Mouse (Mus musculus): ENCODE data around the gene Tmem255a. TPM values are rescaled to one million over a fixed set of nuclear protein-coding genes. Genes with fewer than 3 reads are reported as not detected.

The Tmem255a gene
- polyA plus RNA-seq (2014; fragmentation: Nextera tagmentation; extraction: Ambion mirVana), result 27.0 and 34.1 TPM in 2 replicates

DNA sequence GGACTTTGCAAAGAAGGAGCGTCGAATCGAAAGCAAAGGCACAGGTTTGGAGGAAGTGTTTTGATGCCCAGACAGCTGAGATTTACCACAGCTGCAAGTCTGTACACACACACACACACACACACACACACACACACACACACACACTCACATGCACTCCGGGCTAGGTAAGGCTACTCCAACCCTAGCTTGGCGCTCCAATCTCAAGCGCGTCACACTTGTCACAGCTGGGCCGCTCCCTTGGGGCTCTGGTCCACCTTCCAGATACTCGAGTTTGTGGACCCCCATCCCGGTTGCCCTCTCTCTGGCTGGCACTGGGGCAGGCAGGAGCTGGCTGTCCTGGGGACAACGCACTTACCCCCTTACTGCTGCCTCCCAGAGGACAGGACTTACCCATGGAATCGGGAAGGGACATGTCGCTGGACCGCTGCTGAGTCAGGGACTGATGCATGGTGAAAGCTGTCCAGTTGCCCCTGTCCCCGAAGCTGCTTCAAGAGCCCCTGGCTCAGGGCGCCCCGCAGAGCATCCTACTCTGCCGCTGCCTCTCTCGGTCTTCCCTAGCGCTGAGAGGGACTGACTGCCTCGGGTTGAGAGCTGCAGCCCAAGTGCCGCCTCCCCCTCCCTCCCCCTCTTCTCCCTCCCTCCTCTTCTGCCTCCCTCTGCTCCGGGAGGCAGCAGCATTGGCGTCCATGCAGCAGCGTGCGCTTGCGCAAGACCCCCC is at the start of gene Tmem255a:
Gene Tmem255a, minus strand, starts transcription at position 589 of the 721 bp plus-strand sequence.
- Histone ChIP-seq H3K9me3 (ENCODE audit: control insufficient read depth, low read length) (no peaks in the 10 kb centered on the region), H3K36me3 (ENCODE audit: control insufficient read depth, insufficient read depth, low read length) (no peaks in the 10 kb centered on the region), H3K27me3 (ENCODE audit: control insufficient read depth, insufficient read depth, low read length) (no peaks in the 10 kb centered on the region), H3K4me1 (ENCODE audit: control insufficient read depth in 2 of 2, insufficient read depth in 2 of 2, low read length in 2 of 2) (no peaks in the 10 kb centered on the region; a peak in 1 of 4 replicates), H3K4me2 (ENCODE audit: low read length) (peak within 1 kb of the TSS; percentile 78), H3K9ac (ENCODE audit: low read length) (peak within 1 kb of the TSS; percentile 17; the same call in 1 of the 2 replicates), H3K27ac (replicated peaks in 1 of 2; ENCODE audit: control insufficient read depth in 1 of 2, insufficient read depth in 1 of 2, low read depth in 2 of 2, low read length in 2 of 2) (no peak within 1 kb of the TSS), H3K4me3 (ENCODE audit: control insufficient read depth in 1 of 2, insufficient read depth in 1 of 2, low read depth in 1 of 2, low read length in 2 of 2) (peak within 1 kb of the TSS; percentile 44 to 50)
- ATAC-seq (ENCODE audit: insufficient number of reproducible peaks, insufficient read depth, low FRiP score, low read depth), result no peak
- 20% methylated on average over 18 of the region's 27 CpGs for WGBS

DNA sequence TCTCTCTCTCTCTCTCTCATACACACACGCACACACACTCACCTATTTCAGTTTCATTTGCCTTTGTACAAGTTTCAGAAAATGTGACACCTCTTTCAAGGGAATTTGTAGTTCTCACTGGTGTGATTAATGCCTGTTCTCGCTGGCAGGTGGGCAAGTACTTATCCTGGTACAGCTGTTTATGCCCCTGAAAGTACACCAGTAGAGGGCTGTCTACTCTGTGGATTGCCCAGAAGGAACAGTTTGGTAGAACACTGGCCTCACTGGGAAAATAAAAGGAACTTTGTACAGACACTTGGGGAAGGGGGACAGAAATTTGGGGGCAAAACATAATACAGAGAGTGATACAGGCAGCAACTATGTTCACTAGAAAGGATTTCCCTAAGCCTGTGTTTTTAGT is 7.4 kb upstream of the Tmem255a start:
- no peak for ATAC-seq (ENCODE audit: insufficient number of reproducible peaks, insufficient read depth, low FRiP score, low read depth)
- Histone ChIP-seq H3K36me3 (ENCODE audit: control insufficient read depth, insufficient read depth, low read length) (no peaks in the 10 kb centered on the region), H3K27me3 (ENCODE audit: control insufficient read depth, insufficient read depth, low read length) (no peaks in the 10 kb centered on the region), H3K27ac (replicated peaks in 1 of 2; ENCODE audit: control insufficient read depth in 1 of 2, insufficient read depth in 1 of 2, low read depth in 2 of 2, low read length in 2 of 2) (no peak overlapping the region), H3K4me3 (ENCODE audit: control insufficient read depth in 1 of 2, insufficient read depth in 1 of 2, low read depth in 1 of 2, low read length in 2 of 2) (no peak overlapping the region), H3K4me2 (ENCODE audit: low read length) (no peak overlapping the region), H3K9me3 (ENCODE audit: control insufficient read depth, low read length) (no peaks in the 10 kb centered on the region), H3K9ac (ENCODE audit: low read length) (no peak overlapping the region), H3K4me1 (ENCODE audit: control insufficient read depth in 2 of 2, insufficient read depth in 2 of 2, low read length in 2 of 2) (no peaks in the 10 kb centered on the region)
- WGBS, result 23% methylated on average over 2 of the region's 2 CpGs

- H3K36me3 ChIP-seq (ENCODE audit: control insufficient read depth, insufficient read depth, low read length), result no peaks in the 10 kb centered on the region
- no peaks in the 10 kb centered on the region; a peak in 1 of 4 replicates for H3K4me1 ChIP-seq (ENCODE audit: control insufficient read depth in 2 of 2, insufficient read depth in 2 of 2, low read length in 2 of 2)
- no peaks in the 10 kb centered on the region for H3K27me3 ChIP-seq (ENCODE audit: control insufficient read depth, insufficient read depth, low read length)
- H3K4me3 ChIP-seq (ENCODE audit: control insufficient read depth in 1 of 2, insufficient read depth in 1 of 2, low read depth in 1 of 2, low read length in 2 of 2), result peak overlapping the region; percentile 44 to 50
- peak overlapping the region; percentile 78 for H3K4me2 ChIP-seq (ENCODE audit: low read length)
- no peak for ATAC-seq (ENCODE audit: insufficient number of reproducible peaks, insufficient read depth, low FRiP score, low read depth)
- WGBS, result 28% methylated on average over 18 of the region's 18 CpGs
- peak overlapping the region; percentile 59 for H3K9ac ChIP-seq (ENCODE audit: low read length)
- H3K27ac ChIP-seq (replicated peaks in 1 of 2; ENCODE audit: control insufficient read depth in 1 of 2, insufficient read depth in 1 of 2, low read depth in 2 of 2, low read length in 2 of 2), result no peak overlapping the region
- no peaks in the 10 kb centered on the region for H3K9me3 ChIP-seq (ENCODE audit: control insufficient read depth, low read length)
These were observed 1.8 kb downstream of the Tmem255a start for GRCm38 (mm10) chrX:38250352-38250950.

DNA sequence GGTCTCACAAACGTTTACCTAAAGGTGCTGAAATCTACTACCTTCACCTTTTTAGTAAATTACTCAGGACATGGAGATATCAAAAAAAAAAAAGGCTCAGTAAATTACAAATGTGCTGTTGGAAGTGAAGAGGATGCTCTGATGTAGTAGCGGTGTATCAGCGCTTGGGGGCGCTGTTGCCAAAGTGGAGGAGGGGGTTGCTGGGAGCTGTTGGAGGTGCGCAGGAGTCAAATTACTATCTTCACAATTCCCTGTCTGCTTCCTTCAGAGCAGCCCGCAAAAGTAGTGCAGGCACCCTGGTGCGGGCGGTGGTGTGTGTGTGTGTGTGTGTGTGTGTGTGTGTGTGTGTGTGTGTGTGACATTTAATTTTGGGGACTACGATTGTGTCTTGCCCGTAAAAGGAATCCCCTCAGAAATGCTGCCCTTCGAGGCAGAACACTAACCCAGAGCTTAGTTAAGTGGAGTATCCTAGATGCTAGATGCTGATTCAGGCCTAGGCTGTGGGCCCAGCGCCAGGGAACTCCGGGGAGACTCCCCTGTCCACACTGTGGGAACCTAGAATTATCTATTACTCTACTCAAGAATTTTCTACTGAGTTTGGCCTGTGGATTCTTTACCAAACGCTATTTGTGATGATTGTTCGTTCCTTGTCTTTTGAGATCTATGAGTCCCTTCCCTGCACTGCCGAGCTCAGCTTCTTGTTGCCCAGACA is 2.4 kb downstream of the Tmem255a start:
- H3K36me3 ChIP-seq (ENCODE audit: control insufficient read depth, insufficient read depth, low read length), result no peaks in the 10 kb centered on the region
- no peaks in the 10 kb centered on the region; a peak in 1 of 4 replicates for H3K4me1 ChIP-seq (ENCODE audit: control insufficient read depth in 2 of 2, insufficient read depth in 2 of 2, low read length in 2 of 2)
- no peak for ATAC-seq (ENCODE audit: insufficient number of reproducible peaks, insufficient read depth, low FRiP score, low read depth)
- H3K9ac ChIP-seq (ENCODE audit: low read length), result no peak overlapping the region
- H3K4me2 ChIP-seq (ENCODE audit: low read length), result peak overlapping the region; percentile 78
- no peaks in the 10 kb centered on the region for H3K27me3 ChIP-seq (ENCODE audit: control insufficient read depth, insufficient read depth, low read length)
- H3K27ac ChIP-seq (replicated peaks in 1 of 2; ENCODE audit: control insufficient read depth in 1 of 2, insufficient read depth in 1 of 2, low read depth in 2 of 2, low read length in 2 of 2), result no peak overlapping the region
- no peaks in the 10 kb centered on the region for H3K9me3 ChIP-seq (ENCODE audit: control insufficient read depth, low read length)
- WGBS, result 18% methylated on average over 16 of the region's 16 CpGs
- H3K4me3 ChIP-seq (ENCODE audit: control insufficient read depth in 1 of 2, insufficient read depth in 1 of 2, low read depth in 1 of 2, low read length in 2 of 2), result peak overlapping the region in 1 of 2 experiments; percentile 44; a peak in 3 of 4 replicates

- no peaks in the 10 kb centered on the region for H3K36me3 ChIP-seq (ENCODE audit: control insufficient read depth, insufficient read depth, low read length)
These were observed 4.6 kb downstream of the Tmem255a start for GRCm38 (mm10) chrX:38247601-38248000.

DNA sequence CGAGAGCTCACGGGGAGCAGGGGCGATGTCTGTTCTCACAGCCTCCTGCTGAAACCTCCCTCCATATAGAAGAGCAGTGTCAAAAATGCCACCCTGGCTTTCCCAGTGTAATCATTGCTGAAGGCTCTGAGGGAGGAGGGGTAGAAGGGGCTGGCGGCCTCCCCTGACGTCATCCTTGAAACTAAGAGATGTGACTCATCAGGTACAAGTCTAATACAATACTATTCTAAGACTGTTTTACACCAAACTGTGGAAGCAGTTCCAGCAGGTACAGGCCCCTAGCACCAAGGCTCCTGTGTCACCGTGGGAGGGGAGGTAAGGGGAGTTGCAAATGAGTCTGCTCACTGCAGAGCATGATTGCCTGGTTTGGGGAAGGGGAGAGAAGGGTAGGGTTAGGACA is 5.1 kb downstream of the Tmem255a start:
- no peak for ATAC-seq (ENCODE audit: insufficient number of reproducible peaks, insufficient read depth, low FRiP score, low read depth)
- H3K27me3 ChIP-seq (ENCODE audit: control insufficient read depth, insufficient read depth, low read length), result no peaks in the 10 kb centered on the region
- H3K36me3 ChIP-seq (ENCODE audit: control insufficient read depth, insufficient read depth, low read length), result no peaks in the 10 kb centered on the region
- no peak overlapping the region for H3K9ac ChIP-seq (ENCODE audit: low read length)
- no peak overlapping the region for H3K4me2 ChIP-seq (ENCODE audit: low read length)
- no peak overlapping the region for H3K27ac ChIP-seq (replicated peaks in 1 of 2; ENCODE audit: control insufficient read depth in 1 of 2, insufficient read depth in 1 of 2, low read depth in 2 of 2, low read length in 2 of 2)
- WGBS, result 37% methylated on average over 6 of the region's 6 CpGs
- H3K4me3 ChIP-seq (ENCODE audit: control insufficient read depth in 1 of 2, insufficient read depth in 1 of 2, low read depth in 1 of 2, low read length in 2 of 2), result no peak overlapping the region
- no peaks in the 10 kb centered on the region; a peak in 1 of 4 replicates for H3K4me1 ChIP-seq (ENCODE audit: control insufficient read depth in 2 of 2, insufficient read depth in 2 of 2, low read length in 2 of 2)
- H3K9me3 ChIP-seq (ENCODE audit: control insufficient read depth, low read length), result no peaks in the 10 kb centered on the region

More at GRCm38 (mm10) chrX:38247601-38248000, 4.6 kb downstream of the Tmem255a start:
- H3K27me3 ChIP-seq (ENCODE audit: control insufficient read depth, insufficient read depth, low read length), result no peaks in the 10 kb centered on the region
- H3K9ac ChIP-seq (ENCODE audit: low read length), result no peak overlapping the region
- H3K4me1 ChIP-seq (ENCODE audit: control insufficient read depth in 2 of 2, insufficient read depth in 2 of 2, low read length in 2 of 2), result no peaks in the 10 kb centered on the region; a peak in 1 of 4 replicates
- no peak for ATAC-seq (ENCODE audit: insufficient number of reproducible peaks, insufficient read depth, low FRiP score, low read depth)
- H3K4me2 ChIP-seq (ENCODE audit: low read length), result no peak overlapping the region
- no peak overlapping the region for H3K27ac ChIP-seq (replicated peaks in 1 of 2; ENCODE audit: control insufficient read depth in 1 of 2, insufficient read depth in 1 of 2, low read depth in 2 of 2, low read length in 2 of 2)
- H3K4me3 ChIP-seq (ENCODE audit: control insufficient read depth in 1 of 2, insufficient read depth in 1 of 2, low read depth in 1 of 2, low read length in 2 of 2), result no peak overlapping the region
- WGBS, result 50% methylated on average over 5 of the region's 5 CpGs
- no peaks in the 10 kb centered on the region for H3K9me3 ChIP-seq (ENCODE audit: control insufficient read depth, low read length)

GRCm38 (mm10) chrX:38237731-38238130 is 14.5 kb downstream of the Tmem255a start:
- WGBS, result 37% methylated on average over 2 of the region's 2 CpGs
- H3K4me3 ChIP-seq (ENCODE audit: control insufficient read depth in 1 of 2, insufficient read depth in 1 of 2, low read depth in 1 of 2, low read length in 2 of 2), result no peak overlapping the region
- no peak for ATAC-seq (ENCODE audit: insufficient number of reproducible peaks, insufficient read depth, low FRiP score, low read depth)
- H3K9me3 ChIP-seq (ENCODE audit: control insufficient read depth, low read length), result no peaks in the 10 kb centered on the region
- no peak overlapping the region for H3K27ac ChIP-seq (replicated peaks in 1 of 2; ENCODE audit: control insufficient read depth in 1 of 2, insufficient read depth in 1 of 2, low read depth in 2 of 2, low read length in 2 of 2)
- no peak overlapping the region for H3K4me2 ChIP-seq (ENCODE audit: low read length)
- no peak overlapping the region for H3K9ac ChIP-seq (ENCODE audit: low read length)
- no peaks in the 10 kb centered on the region for H3K4me1 ChIP-seq (ENCODE audit: control insufficient read depth in 2 of 2, insufficient read depth in 2 of 2, low read length in 2 of 2)
- H3K27me3 ChIP-seq (ENCODE audit: control insufficient read depth, insufficient read depth, low read length), result no peaks in the 10 kb centered on the region
- no peaks in the 10 kb centered on the region for H3K36me3 ChIP-seq (ENCODE audit: control insufficient read depth, insufficient read depth, low read length)
